Mouse (Mus musculus) cerebellum, adult 9-10 months (tissue): ENCODE data around the gene Fbxw4.
A peak's percentile ranks its signal among the peaks of the same experiment; 100 is the strongest.

Source experiments
- DNase-seq: peaks from one replicate; pipeline ENCODE4 v3.0.0; 2022

The Fbxw4 gene

DNA sequence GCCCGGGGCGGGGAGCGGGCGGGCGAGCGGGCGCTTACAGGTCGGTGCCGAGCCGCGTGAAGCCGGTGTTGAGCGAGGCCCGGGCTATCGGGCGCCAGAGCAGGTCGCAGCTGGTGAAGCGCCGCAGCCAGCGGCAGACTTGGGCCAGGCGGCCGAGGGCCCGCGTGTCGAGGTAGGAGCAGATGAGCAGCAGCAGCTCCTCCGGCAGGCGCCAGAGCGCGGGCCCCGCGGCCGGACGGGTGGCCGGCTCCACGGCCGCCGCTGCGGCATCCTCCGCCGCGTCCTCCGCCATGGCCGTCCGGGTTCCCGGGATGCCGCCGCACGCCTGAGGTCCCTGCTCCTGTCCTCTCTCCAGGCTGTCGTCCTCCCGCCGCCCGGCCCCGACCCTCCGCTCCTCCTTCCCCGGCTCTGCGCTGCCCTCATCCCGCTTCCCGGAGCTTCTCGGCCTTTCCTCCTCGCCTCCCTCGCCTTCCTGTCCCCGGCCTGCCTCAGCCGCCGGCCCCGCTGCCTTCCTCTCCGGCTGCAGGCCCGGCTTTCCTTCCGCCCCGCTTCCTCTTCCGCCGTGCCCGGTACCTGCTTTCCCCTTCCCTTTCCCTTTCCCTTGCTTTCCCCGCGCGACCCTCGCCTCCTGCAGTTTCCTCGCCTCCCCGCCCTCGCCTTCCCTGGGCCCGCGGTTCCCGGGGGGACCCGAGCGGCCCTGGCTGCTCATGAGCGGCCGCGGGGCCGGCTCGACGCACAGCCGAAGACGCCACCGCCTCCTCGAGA, at the start of gene Fbxw4:
TSS of gene Fbxw4 (minus strand) at position 575 of the 765 bp plus-strand sequence.
- DNase-seq: peak; percentile 54

DNA sequence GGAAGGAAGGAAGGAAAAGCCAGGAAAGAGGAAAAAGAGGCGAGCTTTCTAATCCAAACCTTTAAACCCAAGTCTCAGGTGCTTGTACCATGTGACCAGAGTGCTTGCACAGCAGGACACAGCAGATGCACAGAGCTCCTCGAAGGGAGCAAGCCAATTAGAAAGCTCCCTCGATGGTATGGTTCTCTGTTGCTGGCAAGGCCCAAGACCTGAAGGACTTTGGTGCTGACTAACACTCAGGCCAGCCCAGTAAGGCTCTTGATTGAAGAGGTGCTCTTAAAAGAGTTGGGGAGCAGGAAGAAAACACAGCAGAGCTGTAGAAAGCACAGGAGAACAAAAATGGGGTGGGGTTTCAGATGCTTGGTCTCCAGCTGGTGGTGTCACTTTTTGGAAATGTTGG, 48.6 kb upstream of the Fbxw4 start:
- DNase-seq: no peak

DNA sequence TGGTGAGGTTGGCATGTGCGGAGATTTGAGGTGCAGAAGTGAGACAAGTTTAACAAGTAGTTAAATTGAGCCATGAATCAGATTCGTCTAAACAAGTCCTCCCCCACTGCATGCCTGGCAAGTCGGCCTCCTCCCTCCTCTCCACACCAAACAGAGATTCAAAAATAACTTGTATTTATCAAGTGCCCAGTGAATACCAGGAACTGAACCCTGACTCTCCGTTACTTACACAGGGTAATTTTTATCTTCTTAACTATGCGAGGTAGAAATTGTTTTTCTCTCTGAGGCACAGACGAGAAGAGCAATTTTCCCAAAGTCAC, 36.1 kb upstream of the Fbxw4 start:
- no peak for DNase-seq

DNA sequence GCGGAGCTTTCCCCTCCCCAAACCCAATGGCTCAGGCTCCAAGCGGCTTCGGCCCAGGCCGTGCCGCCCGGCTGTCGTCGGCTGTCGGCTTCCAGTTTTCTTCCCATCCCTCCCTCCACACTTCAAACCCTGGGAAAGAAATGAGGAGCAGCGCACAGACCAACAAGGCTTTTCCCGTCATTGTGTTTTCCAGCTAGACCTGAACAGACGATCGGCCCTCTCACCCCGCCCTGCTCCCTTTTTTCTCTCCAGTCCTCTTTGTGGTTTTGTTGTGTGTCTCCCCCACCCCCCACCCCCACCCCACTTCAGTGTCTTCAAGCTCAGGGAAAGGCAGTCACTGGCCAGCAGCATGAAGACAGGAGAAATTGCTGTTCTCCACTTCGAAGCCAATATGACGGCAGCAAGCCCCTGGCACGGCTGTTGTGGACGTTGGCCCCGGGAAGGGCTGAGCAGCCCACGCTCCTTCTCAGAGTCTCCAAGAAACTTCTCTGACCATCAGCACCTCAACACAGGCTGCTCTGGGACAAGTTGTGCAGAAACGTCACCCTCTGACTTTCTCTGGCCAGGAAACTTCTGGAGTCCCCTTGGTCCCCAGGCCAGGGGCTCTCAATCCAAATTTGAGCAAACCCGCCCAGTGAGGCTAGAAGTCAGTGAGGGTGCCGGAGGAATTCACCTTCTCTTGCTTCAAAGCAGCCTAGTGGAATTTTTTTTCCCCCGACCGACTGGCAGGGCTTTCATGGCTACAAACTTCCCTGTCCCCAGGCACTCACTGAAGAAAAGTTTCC, 35.6 kb upstream of the Fbxw4 start:
- DNase-seq: no peak

DNA sequence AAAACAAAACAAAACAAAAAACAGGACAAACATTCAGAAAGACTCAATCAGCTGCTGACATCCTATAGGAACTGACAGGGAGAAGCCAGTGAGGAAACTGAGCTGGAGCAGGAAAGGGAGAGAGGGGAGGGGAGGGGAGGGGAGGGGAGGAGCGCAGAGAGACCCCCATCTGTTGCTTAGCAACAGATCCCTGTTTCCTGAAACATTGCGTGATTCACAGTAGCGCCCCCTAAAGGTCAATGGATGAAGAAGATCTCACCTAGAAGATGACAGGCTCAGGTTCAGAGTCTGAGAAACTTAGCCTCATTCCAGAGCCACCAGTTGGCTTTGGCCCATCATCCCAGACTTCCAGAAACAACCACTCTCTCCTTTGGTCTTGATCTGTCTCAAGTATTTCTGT, 33.9 kb upstream of the Fbxw4 start:
- no peak for DNase-seq

DNA sequence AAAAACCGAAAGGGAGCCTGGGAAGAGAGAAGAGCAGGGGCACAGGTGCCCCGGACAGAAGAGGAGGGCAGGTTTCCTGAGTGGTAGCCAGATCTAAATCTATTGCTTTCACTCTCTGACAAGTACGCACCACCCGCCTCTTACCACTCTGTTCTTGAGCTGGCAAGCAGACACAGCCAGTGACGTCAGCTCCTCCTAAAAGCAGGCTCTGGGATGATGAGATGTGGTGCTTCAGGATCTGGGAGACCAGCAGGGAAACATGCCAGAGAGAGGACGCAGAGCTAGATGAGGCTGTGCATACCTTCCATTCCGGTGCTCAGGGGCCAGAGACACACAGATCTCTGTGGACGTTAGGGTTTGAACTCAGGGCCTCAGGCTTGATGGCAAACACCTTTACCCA, 32.1 kb upstream of the Fbxw4 start:
- no peak for DNase-seq

DNA sequence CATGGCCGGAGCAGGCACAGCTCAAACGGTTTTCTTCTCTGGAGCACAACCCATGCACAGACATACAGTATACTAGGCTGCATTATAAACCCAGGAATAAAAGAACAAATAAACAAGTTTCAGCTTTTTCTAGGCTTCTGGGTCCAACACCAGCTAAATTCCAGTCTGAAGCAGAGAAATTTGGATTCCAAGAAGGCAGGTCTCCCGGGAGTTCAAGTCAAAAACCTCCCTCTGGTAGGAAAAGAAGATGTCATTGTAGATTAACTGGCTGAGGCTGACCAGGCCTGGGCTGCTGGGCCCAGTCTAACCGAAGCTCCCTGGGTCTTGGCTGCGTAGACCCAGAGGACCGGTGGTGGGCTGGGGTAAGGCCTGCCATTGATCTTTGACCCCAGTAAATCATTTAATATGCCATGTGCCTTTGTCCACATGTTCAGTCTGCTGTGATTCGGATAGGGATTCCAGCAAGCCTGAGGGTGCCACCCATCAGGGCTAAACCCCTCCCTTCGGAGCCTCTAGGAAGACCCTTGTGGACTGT, 31.0 kb upstream of the Fbxw4 start:
- no peak for DNase-seq

DNA sequence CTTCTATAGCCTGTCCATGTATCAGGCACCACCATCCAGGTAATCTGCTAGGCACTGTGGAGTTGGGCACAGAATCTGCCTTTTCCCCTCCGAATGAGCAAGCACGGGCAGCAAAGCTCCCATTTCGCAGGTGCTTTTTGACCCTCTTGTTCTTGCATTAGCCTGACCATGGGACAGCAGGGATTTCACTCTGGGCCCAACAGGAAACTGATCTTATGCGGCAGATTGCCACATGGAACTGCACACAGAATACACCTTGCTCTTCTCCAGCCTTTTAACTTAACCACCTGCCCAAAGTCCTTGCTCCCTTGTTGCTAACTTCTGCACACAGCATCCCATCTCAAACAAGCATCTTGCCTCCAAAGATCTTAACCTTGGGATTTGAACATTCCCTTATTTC, 26.9 kb upstream of the Fbxw4 start:
- no peak for DNase-seq

DNA sequence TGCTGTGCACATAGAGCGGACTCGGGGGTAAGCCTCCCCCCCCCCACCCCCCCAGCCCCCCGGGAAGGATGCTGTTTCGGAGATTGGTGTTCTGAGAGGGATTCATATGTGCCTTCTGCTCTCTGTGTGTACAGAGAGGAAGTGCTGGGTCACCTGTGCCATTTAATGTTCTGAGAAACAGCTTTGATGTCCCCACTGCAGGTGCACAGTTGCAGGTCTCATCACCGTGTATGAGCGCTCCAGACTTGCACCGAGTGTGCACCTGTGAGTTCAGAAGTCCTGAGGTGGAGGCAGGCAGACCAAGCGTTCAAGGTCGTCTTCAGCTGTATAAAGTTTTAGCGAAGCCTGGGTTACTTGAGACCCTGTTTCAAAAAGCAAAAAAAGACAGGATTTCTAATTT, 23.6 kb upstream of the Fbxw4 start:
- DNase-seq: no peak

DNA sequence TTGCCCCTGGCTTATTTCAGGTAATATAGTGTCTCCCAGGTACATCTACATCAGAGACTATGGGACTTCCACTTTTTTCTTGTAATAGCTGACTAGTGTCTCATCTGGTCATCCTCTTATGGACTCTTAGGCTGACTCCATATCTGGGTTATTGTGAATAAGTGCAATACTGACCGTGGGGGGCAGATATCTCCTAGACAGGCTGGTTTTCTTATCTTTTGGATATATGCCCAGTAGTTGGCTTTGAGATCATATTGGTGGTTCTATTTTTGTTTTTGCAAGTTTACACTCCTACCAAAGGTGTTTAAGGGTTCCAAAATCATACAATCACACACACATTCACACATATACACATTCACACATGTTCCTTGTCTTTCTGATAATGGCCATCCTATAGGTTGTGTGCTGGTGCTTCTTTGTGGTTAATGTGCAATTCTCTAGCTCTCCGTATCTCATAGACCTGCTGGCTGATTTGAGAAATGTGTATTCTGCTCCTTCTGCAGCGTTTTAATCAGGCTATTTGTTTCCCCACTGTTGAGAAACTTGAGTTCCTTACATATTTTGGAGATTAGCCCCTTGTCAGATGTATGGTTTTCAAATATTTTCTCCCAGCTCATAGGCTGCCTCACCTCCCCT, 20.5 kb upstream of the Fbxw4 start:
- DNase-seq: no peak

DNA sequence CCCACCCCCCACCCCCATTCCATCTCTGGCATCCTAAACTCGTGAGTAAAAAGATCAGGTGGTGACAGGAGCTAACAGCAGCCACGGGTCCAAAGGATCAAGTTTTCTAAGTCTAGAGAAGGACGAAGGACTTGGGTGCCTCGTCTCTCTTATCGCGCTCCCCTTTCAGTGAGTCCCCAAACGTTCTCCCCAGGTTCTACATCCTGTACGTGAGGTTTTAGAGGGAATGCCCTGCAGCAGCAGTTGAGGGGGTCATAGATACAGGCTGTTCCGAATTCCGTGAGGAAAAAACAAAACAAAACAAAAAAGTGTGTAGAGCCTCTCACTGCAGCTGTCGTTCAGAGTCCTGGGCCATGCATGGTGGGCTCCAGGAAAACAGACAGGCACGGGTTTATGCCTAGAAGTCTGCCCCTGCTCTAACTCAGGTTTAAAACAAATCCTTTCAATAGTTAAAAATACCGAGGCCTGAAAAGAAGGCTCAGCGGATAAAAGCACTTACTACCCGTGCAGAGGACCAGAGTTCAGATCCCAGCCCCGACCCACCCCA, 16.7 kb upstream of the Fbxw4 start:
- no peak for DNase-seq

DNA sequence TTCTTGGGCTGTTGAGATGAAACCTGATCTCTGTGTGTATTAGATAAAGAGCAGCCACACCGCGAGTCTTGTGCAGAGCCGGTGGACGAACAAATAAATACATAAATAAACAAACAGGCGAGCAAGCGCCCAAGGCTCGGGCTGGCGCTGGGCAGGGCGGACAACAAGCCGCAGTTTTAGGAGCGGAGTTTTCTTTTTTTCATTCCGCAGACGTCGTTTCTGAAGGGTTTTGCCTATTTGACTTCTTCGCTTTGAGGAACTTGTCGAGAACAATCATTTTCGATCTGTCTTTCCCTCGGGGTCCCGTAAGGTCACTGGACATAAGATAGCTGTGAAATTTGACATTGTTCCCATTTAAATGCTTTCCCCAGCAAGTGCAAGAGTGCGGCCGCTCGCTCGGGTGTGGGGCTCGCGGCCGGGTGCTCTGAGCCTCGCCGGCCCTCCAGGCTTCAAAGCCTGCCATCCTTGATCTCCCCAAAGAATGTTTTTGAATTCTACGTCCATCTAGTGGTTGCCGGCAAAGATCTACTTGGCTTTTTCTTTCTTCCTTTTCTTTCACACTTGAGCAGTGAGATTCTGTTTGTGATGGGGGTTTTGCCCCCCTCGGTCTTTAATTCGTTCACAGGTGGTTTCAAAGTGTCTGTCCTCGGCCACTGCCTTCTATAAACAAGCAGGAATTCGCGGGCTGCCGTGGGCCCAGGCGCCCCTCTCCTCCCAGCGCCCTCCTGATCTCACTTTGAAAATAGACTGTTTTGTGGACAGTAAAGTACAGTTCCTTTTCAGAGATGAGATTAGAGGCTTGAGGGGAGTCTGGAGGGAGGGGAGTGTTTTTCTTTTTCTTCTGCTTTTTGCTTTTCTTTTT, 15.8 kb upstream of the Fbxw4 start:
- no peak for DNase-seq

DNA sequence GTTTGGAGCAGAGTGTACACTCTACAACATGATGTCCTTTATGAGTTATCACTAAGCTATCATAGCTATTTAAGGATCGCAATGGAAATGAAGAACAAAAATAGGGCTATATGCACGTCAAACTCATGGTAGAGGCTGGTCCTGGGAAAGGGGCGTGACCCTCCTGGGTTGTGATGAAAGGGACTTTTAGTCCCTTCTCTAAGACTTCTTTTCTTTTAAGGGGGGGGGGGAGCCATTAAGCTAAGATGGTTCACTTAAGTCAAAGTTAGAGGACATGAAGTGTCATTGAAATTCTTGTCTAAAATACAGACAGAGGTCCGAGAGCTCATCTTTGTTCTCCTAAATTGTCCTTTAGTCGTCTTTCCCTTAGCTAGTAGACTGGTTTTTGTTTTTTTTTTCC, 15.1 kb upstream of the Fbxw4 start:
- no peak for DNase-seq

DNA sequence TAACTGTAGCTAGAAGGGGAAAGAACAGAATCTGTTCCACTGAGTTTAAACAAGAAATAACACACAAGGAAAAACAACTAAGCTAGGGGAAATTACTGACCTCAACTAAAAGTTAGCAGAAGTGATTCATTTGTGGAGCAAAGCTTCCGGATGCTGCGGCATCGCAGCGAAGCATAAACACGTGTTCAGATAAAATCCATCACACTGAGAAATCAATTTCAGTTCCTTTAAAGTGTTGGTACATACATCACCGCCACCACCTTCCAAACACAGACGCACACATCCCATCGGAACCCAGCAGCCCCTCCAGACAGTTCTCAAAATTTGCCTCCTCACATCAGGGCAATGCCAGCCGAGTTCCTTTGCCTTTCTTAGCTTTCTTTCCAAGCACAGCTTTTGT, 12.9 kb upstream of the Fbxw4 start:
- DNase-seq: no peak

DNA sequence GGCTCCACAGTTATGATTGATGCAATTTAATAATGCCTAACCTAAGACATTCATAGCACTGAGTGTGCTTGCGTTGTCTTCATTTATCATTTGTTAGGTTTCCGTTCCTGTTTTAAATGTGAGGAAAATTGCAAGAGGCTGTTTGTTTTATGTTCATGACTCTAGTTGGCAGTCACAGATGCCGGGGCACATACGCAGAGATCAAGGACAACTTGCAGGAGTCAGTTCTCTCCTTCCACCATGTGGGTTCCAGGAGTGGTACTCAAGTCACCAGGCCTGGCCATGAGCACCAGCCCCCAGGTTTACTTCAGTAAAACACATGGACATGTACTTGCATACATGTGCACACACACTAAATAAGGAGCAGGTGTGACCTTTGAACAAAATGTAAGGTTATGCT, 8.9 kb upstream of the Fbxw4 start:
- DNase-seq: no peak

DNA sequence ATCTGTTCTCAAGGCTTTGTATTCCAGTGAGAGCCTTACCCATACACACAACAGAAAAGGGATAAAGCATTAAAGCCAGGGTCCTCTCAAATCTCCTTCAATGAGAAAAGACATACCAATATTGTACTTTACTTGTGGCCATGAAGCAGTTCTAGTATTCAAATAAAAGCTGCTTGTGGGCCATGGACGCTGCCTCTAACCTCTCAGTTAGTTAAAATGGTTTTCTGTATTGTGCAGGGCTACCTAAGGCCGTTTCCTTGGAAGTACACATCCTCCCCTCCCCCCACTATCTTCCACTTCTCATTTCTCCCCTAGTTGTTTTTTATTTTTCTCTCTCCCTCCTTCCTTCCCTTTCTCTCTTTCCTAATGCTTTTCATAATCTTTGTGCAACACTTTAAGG, 3.7 kb upstream of the Fbxw4 start:
- no peak for DNase-seq

DNA sequence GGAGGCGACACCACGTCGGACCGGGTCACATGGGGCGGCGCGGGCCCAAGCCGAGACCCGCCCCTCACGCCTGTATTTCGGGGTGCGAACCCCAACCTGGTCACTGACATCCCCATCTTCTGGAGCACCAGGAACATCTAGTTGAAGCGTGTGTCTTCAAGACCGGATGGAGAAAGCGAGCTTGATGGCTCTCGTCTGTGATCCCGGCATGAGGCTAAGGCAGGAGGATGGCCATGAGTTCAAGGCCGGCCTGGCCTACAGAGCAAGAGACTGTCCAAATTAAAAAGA, 335 bp upstream of the Fbxw4 start:
- DNase-seq: peak; percentile 66

DNA sequence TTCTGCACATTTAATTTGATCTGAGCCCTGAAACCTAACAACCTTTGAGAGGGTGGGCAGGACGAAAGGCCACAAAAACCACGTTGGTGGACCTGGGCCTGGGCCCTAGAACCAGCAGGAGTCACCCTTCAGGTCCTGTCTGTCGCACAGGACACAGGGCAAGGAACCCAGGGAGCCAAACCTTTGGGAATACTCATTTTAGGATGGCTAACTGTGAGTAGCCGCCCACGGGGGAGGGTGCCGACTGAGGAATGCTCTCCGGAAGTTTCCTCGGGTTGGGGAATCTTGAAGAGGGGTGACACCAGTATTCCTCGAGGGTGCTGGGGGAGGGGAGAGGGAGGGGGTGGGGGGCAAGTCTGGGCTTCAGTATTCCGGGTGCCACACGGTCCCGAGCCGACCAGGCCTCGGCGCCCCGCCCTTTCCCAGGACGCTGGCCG, 793 bp downstream of the Fbxw4 start:
- DNase-seq: no peak

DNA sequence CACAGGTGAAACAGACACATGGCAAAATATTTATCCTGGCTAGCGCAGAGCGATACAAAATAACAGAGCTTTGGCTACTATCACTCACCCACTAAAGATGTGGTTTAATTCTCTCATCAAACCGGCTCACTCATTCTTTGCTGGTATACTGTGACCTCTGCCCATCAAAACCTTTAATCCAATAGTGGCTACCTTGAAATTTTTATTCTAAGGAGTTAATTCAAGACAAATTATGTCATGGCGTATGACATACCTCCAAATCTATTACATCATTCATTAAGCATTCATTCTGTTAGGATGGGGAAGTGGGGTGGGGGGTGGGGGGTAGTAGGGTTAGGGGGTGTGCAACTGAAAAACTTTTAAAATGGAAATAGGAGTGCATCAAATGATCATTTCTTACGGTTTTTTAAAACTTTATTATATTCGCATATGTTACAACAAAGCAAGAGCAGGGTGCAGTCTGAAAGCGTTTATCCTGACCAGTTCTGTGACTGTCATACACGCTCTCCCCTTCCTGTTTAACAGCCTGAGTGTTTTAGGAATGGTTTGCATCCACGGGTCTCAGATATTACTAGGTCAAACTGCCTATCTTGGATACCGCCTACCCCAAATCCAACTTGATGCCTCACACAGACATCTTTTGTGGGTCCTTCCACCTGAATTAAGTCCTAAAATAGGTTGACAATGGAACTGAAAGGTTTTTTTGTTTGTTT, 1.4 kb downstream of the Fbxw4 start:
- DNase-seq: no peak

DNA sequence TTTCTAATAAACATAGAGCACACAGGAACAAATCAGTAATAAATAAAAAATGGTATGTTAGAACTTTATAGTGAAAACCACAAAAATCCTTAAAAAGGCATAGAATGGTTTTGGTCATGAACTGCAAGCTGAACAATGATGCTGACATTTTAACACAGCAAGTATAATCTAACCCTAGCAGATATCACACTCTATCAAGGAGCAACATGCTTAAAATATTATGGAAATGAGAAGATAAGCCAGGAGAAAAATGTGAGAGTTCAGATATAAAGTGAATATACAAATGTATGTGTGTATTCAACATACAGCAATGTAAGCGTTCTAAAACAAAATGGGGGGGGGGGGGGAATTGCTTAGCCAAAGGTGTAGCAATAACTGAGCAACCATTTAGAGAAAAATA, 2.3 kb downstream of the Fbxw4 start:
- DNase-seq: no peak

DNA sequence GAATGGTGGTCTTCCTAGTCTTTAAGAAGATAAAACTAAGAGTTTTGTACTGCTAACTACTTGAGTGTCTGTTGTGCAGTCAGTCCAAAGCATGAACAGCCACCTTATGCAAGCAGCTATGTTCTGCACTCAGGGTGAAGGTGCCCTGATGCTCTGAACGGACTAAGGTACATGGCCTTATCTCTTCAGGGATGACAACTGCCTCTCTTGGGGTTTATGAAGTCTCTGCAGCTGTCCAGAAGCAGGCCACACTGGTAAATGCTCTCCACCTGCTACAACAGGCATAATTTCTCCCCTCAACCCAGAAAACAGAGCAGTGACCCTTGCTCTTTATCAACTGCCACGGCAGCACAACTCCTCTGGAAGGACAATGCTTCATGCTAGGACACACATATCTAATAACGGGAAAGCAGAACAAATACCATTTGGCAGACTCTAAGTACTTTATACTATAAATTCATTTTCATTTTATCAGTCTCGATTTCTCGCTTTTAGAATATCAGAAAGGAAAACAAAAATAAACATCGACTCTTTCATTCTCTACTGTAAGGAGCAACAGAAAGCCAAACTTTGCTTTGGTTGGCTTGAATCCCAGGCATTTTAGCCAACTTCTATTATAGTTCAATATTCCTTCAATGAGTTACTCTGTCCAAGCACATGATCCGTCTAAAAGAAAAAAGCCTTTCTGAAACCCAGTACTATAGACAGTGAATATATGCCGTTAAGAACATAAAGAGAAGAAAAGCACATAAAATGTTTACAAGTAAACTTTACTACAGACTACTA, 3.1 kb downstream of the Fbxw4 start:
- no peak for DNase-seq
